Mouse (Mus musculus) frontal cortex, postnatal 36 days (tissue): ENCODE data around the gene Nudt7.

Source experiments
- DNase-seq, 2 experiments: peaks; one replicate each; pipeline ENCODE4 v3.0.0; 2022; ENCODE audit warnings: low spot score in 2 of 2

Nudt7 gene

DNA sequence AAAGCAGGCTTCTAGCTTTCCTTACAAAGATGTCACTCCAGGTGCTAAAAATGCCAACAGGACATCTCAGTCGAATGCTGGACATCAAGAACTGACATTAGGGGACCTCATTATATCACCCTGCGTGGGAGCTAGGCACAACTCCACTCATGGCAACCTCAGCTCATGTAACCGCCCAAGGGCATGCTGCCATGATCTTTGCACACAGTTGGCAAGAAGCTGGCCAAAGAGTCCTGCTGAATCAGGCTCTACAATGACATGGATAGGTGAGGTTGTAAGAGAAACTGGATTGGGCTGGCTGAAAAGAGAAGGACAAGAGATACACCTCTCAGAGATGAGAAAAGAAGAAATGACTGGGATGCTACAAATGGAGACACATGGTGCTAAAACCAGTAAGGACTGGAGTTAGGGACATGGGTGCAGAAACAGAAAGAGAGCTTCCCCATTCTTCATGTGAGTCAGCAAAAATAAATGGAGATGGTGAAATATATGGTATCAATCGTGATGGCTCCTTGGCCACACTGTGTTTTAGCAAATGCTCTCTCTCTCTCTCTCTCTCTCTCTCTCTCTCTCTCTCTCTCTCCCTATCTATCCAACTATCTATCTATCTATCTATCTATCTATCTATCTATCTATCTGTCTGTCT lies 10.4 kb downstream of the Nudt7 start:
- DNase-seq = no peak

DNA sequence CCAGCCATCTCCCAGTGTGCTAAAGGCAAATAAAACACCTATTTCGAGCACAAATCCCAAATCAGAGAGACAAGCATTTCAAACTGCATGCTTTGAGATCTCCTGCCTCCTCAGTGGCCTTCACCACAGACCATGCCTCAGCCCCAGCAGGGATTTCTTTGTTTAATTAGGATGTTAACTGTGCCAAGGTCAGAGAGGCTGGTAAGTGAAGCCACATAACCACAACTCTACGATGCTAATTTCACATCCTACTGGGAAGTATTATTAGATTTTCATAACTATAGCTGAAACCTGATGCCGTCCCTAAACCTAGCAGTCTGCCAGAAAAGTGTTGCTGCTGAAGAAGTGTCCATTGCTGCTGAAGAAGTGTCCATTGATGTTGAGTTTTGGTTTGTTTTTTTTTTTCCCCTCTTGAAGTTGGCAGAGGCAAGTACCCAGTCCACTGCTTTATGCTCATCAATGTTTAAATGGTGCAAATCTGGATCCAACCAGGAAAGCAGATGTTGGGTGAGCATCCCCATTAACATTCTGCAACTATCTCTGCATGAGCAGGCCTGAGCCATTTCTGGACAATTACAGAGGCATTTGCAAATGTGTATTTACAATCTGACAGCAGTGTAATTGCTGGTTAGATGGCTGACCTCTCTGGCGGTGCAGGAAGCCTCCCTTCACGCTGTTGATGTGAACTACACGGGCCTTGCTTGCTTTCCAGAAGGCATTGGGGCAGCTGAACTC lies 20.1 kb downstream of the Nudt7 start:
- no peak for DNase-seq

DNA sequence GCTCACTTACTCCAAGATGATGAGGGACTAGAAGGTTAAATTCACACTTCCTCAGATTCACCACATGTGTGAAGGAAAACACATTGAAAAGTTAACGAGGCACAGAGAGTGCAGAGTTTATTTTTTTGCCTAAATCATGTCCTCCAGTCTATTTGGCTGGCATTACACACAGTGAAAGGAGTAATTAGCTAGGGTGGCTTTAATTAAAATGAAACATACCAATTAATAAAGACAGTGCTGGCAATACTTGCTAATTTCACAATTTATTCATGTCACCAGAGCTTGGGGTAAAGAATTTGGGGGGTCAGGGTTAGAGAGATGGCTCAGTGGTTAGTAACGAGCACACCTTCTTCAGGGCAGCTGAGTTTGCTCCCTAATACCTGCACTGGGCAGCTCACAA lies 25.2 kb downstream of the Nudt7 start:
- no peak for DNase-seq

DNA sequence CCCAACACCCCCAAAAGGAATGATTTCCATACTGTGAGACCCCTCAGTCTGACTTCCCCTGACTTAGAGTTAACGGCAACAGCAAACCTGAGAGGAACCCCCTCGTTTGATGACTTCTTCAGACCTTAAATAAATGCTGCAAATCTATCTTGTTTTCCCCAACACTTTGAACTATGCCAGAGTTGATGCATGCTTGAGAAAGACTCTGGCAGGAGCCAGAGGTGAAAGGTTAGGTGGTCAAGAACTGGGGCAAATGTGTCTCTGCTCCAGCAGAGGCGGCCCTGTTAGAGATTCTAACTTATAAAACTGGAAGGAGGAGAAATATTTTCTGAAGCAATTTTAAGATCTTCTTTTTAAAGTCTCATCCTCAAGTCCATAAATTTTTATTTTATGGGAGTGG lies 26.3 kb downstream of the Nudt7 start:
- DNase-seq = no peak

DNA sequence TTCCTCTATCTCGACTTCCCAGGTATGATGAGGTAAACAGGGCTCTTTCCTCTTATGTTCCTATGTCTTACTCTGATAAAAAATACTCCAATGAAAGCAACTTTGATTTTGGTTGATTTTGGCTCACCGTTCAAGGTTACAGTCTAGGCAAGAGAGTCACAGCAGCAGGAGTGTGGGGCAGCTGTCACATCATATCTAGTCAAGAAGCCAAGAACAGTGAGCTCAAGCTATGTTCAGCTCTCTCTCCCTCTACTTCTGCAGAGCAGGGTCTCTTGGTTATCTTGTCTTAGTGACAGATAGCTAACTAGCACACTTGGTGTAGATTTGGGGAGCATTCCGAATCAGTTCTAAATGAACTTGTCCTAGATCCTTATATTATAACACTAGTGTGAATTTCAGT lies 30.5 kb downstream of the Nudt7 start:
- no peak for DNase-seq

DNA sequence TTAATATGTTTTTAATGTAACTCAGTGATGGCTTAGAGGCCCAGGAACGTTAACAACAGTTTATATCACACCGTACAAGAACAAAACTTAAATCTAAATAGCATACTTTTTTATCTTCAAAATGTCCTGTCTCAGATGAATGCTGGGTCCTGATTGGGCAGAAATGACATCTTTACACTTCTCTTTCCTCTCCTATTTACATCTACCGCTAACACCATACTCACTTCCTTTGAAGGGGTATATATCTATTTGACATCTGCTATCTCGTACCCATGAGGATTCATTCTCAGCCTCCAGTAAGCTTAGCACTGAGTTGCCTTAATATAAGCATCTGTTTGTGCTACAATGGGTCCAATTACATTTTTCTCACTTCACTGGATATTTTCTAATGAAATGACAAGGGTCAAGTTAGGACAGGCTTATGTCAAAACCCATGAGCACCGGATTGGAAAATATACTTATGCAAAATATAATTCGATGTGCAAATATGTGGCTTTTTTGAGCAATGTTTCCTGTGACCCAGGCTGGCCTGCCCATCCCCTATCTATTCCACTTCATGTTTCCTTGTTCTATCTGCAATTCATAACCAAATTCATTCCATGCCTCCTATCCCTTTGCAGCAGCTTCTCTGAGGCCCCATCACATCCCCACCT lies 31.2 kb downstream of the Nudt7 start:
- DNase-seq = no peak

DNA sequence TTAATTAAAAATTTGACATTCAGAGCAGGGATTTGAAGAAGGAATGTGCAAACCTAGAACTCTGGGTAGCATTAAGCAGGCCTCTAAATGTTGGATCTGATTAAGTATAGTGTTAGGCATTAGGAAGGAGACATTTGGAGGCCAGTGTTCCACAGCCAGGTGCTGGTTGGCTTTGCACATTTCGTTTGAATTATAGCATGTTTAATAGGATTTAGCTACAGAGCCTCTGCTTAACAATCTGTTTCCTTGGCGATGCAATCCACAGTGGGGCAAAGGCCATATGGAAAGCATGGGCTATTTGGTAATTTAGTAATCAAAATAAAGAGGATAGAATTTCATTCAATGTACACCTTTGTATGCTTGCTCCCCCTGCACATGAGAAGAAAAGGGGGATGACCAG lies 32.4 kb downstream of the Nudt7 start:
- no peak for DNase-seq

DNA sequence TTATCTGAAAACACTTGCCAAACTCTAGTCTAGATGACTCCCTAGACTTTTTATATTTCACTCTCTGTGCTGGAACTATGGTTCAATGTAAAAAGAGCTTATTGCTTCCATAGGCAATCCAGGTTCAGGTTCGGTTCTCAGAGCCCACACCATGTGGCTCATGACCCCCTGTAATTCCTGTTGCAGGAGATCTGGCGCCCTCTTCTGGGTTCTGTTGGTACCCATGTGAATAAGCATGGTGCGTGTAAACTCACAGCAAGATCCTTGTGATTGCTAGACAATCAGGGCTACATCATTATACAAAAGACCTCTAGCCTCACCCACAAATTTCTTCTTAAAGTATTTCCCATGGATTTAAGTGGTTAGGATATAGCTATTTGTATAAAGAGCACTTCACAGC lies 43.4 kb downstream of the Nudt7 start:
- DNase-seq = no peak

DNA sequence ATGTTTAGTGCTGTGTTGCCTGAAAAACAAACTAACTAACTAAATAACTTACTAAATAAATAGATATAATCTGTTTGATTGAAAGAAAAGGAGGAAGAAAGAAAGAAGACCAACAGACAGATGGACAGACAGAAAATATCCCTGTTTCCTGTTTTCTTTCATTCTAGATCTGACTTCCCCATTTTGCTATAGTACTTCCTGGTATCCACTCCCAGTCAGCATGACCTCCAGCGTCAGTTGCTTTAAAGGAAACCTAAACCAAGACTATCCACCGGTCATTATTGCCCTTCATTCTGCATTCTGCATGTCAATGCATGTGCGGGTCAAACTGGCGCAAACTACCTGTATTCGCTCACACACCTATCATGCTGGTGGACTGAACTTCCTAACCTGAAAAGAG lies 60.0 kb downstream of the Nudt7 start:
- no peak for DNase-seq

DNA sequence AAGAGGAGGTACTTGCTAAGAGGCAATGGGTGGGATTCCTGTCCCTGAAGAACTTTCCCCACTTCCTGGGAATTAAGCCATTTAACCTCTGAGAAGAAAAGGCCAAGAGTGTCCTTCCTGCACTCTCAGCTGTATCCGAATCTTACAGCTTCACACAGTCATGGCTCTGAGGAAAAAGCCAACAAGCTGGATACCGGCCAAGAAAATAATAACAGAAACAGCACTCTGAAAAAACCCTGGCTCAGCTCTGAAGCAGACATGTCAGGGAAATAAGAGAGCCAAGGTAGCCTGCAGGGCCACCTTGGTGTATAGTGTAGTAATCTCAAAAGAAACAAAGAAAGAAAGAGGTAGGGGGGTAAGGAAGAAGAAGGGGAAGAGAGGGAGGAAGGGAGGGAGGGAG lies 65.6 kb downstream of the Nudt7 start:
- no peak for DNase-seq
